In the genomic region with DNA sequence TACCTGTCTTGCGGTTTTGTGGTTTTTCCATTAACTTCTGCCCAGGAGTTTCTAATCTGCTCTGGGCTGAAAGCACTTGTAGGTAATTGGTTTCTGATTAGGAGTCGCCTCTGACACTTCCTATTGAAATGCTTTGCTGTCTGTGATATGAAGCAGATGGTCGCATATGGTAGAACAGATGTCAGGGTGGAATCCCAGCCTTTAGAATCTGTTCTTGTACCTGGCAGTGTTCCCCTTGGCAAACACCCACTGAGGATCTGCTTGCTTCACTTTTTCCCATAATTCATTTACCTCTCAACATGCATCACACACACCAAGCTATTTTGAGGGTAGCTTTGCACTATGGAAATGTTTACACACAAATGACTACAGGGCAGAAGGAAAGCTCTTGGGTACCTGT, we compare ENCODE assay signal across 9 mouse cellular contexts. TPM values are rescaled to one million over a fixed set of nuclear protein-coding genes. Genes with fewer than 3 reads are reported as not detected.
DNase-seq lines count a peak whose midpoint lies in the region; ATAC-seq lines count a peak whose summit lies in the region.
"Had no signal": no experiment of that assay in that cellular context is flagged by ENCODE, and none has a peak within 500 bp of the region (broad histone marks: within the 10 kb centered on the region; RNA-seq: fewer than 3 reads in every experiment).

No protein-coding gene starts in this region.

- H3K4me3 ChIP-seq in kidney, embryonic 15.5 days (replicated peaks), result no peak overlapping the region

- H3K9ac ChIP-seq in kidney, embryonic 15.5 days, result no peak overlapping the region

- WGBS in kidney, embryonic 15.5 days, result 60% methylated on average over 3 of the region's 3 CpGs

- no peaks in the 10 kb centered on the region for H3K36me3 ChIP-seq in kidney, embryonic 15.5 days

- DNase-seq in 3T3-L1 (ENCODE audit: low read depth, low spot score), result peak; percentile 42
- peak; percentile 98 for DNase-seq in brain, adult 2 months (ENCODE audit: low read depth, low spot score)
- peak; percentile 16 to 29 for DNase-seq in frontal cortex, postnatal 10 days (ENCODE audit: low spot score in 2 of 2)
- DNase-seq in layer of hippocampus, postnatal 36 days, result peak; percentile 62 to 75
- DNase-seq in natural killer cell, adult 2 months (ENCODE audit: low spot score in 2 of 2), result no peak
- DNase-seq: lung, postnatal 36 days had no signal

- no peak overlapping the region for H3K27ac ChIP-seq in kidney, embryonic 15.5 days

- H3K9me3 ChIP-seq in kidney, embryonic 15.5 days (replicated peaks), result no peaks in the 10 kb centered on the region

- no peak for ATAC-seq in erythroblast, adult 5-6 weeks (replicated peaks; ENCODE audit: low FRiP score, poor library complexity, severe bottlenecking)
- ATAC-seq in kidney, embryonic 15.5 days (replicated peaks; ENCODE audit: low FRiP score), result no peak

- no peaks in the 10 kb centered on the region for H3K27me3 ChIP-seq in kidney, embryonic 15.5 days

- peaks cover 13% of the 10 kb centered on the region for H3K4me1 ChIP-seq in kidney, embryonic 15.5 days

- no peak overlapping the region for H3K4me2 ChIP-seq in kidney, embryonic 15.5 days

RNA-seq across cellular contexts. Expression of a gene that starts 44.2 kb away (rescaled TPM):
- 10 to 100 TPM; 19.7 to 32.0 TPM for total RNA-seq in layer of hippocampus, postnatal 36 days (2021)
- 1.5 and 2.7 TPM in 2 replicates for total RNA-seq in erythroblast, adult 5-6 weeks (2015; ENCODE audit: low replicate concordance)
- total RNA-seq in erythroblast, adult 5-6 weeks (2017; ENCODE audit: low replicate concordance), result 4.2 and 5.8 TPM in 2 replicates
- 27.0 and 27.5 TPM in 2 replicates for polyA plus RNA-seq in kidney, embryonic 15.5 days (2015; fragmentation: Nextera tagmentation; extraction: Ambion mirVana)
- total RNA-seq: granulocyte monocyte progenitor cell, adult 5-6 weeks had no signal

Comparison
In these comparisons a context has a peak if more than half of its experiments do, and no peak if none do; other contexts are left out.
1. DNase-seq: peak in 3T3-L1 (single experiment), brain, adult 2 months (single experiment), frontal cortex, postnatal 10 days (2 of 2) and layer of hippocampus, postnatal 36 days (2 of 2); none in natural killer cell, adult 2 months (0 of 2).